Mouse (Mus musculus): ENCODE data around the gene Slc24a1.

Gene Slc24a1

DNA sequence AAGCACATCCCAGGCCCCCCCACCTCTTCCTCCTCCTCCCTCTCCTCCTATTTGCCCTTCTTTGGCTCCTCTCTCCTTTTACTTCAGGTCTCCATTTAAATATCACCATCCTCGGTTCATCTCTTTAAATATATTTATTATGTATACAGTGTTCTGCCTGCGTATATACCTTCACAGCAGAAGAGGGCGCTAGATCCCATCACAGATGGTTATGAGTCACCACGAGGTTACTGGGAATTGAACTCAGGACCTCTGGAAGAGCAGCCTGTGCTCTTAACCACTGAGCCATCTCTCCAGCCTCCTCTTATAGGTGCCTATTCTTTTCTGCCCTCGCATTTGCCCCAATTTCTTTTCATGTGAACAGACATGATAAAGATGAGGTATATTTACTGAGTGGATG, 13.9 kb downstream of the Slc24a1 start:
- DNase-seq (ENCODE audit: low spot score), result no peak

DNA sequence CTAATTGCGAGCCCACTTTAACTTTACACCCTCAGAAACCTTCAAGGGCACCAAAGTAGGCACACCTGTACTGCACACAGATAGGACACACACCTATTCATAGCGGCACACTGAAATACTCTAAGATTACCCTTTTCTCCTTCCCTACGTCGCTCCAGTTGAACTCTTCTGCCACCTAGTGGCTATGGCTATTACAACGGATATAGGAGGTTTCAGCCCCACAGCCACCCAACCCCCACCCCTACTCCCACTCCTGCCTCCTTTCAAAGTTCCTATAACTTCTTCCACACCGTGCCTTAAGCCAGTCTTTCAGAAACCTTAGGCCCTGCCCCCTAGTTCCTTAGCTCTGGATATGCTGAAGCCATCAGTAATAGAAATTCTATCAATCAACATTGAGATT, 14.9 kb downstream of the Slc24a1 start:
- peak; percentile 67 for DNase-seq (ENCODE audit: low spot score)

DNA sequence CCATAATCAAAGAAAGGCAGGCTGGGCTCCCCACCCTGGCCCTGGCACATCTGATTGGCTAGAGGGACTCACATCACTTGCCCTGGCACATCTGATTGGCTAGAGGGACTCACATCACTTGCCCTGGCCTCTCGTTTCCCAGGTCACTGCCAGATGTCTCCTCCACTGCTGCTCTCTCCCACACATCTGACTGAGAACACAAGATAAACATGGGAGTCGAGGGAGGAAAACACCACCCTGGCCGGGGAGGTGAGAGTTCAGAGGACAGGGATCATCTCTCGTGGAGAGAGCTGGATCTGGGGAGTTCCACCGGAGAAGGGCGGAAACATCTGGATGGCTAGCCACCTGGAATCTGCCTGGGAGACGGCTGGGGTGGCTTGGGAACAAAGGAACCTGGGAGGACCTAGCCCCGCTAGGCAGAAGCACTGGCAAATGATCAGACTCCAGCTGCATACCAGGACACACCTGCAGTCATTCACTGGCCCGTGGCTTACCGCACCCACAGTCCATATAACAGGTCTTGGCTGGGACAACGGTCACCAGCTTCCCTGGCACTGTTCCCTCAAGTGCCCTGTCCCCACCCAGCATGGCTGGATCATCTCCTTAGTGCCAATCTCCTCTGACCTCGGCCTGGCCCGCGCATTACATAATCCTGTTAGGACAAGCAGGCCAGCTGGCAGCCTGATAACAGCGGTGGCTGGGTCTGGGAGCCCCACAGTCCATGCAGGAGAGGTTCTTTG, 17.2 kb downstream of the Slc24a1 start:
- DNase-seq (ENCODE audit: low spot score), result no peak

DNA sequence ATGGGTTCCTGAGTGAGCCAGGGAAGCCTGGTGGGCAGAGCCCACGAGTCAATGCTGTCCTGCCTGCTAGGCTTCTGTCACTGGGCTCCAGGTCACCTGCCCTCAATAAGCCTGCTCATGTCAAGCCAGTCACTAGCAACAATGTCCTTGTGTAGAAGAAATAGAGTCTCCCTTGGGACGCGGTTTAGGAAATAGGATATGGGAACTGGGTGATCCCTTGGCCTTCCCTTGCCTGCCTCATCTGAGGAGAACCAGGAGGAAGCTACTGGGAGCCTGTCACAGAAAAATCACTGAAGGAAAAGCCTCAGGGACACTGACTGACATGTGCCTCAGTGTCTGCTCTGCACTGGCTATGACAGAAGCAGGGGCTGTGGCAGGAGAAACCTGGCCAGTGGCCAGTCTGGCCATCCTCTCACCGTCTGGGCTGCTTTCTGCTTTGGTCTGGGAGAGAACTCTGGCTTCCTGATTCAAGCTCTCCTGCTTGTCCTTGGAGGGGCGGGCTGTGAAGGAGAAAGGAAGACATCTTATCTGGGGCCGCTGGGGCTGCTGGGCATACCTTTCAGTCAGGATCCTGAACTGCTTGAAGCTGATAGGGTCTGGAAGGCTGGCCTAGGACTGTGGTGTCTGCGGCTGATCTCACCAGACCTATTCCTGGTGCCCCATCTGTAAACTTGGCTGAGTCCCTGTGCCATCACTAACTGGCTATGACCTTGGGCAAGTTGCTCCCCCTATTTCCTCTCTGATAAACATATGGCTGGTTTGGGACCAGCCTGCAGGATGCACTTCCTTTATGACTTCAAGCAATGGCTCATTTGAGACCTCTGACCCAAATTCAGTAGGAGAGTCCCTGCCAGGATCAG, 19.4 kb downstream of the Slc24a1 start:
- no peak for DNase-seq (ENCODE audit: low spot score)

DNA sequence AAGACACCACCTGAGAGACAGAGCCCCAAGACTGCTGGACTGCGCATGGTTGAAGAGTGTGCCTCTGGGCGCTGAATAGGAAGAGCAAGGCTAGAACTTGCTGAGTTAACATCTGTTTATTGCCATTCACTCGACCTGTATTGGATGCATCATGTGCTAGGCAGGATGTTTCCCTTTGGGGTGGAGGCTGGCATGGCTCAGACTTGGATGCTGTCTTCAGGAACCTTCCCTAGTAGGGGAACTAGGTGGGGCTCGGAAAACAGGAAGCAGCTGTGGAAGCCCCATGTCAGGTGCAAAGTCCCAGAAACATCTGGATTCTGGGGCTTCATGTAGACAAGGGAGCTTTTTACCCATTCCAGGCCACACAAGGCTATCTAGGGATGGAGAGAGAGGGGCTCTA, 21.2 kb downstream of the Slc24a1 start:
- no peak for DNase-seq (ENCODE audit: low spot score)

DNA sequence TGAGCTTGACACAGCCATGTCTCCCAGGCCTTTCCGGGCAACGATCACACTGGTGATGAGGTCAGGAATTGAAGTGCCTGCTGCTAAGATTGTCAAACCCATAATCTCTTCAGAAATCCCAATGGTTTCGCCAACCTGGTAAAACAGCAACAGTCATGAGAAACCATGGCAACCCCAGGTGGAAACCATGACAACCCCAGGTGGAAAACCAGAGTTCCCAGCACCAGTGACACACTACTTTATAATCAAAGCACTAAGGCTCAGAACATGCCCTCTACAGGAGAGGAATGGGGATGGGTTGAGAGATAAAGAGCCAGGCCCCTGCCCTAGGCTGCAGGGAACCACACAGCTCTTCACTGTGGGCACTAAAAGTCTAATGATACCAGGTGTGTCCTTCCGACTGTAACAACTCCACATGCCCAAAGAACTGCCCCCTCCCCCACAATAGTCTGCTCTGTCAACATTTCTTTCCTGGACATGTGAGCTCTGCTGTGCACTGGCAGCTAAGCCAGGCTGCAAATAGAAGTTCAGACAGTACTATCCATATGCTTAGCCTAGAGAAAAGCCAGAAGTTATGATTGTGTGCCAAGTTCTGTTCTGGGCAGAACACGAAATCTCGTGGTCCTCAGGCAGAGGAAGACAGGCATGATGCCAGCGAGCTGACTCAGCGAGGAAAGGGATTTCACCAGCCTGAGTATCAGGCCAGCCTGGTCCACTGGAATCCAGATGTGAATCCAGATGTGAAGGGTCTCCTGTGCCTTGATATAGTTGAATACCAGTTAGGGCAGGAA, 25.0 kb downstream of the Slc24a1 start:
- no peak for DNase-seq (ENCODE audit: low spot score)

DNA sequence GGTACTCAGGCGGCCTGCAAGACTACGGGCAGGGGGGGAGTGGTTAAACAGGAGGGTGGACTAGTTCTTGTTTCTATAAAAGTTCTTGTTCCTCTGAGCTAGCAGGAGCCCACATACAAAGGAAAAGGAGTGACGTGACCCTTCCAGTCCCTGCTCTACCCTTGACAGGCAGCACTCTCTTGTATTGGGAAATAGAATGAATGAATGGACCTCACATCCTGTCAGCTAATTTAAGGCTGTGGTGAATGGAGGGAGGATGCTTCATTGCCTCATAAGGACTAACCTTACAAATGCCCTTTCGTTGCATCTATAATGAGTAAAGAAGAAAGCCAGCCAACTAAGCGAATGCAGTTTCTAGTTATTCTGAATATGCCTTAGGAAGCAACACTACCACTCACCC, 25.6 kb downstream of the Slc24a1 start:
- no peak for DNase-seq (ENCODE audit: low spot score)

DNA sequence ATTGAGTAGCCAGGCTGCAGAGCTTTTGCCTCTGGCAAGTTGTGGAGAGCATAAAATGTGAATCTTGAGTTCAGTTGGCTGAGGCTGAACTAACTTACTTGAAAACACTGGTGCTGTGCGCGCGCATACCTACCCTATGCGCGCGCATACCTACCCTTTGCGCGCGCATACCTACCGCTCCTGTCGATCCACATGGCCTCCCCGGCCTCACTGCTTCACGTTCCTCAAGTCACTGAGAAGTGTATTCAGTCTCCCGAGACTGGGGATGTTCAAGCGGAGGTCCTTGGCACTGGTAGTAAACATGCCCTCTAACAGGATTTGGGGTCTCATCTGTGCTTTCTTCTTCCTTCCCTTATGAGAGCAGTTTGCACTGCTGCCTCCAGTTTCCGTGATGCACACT, 32.8 kb downstream of the Slc24a1 start:
- peak; percentile 62 for DNase-seq (ENCODE audit: low spot score)

DNA sequence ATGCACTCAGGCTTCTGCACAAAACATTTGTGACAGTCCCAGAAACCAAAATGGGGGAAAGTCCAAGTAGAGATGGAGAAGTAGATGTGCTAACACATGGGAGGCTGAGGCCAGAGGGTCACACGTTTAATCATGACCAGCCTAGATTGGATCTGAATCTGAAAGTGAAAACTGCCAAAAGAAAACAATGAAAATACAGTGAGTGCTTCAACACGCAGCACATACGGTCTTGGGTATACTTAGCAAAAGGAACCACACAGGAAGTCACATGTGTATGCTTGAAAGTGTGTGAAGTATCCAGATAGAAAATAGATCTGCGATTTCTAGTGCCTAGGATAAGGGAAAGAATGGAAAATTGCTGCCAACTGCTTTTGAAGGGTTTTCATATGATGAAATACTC, 36.8 kb downstream of the Slc24a1 start:
- peak; percentile 22 for DNase-seq (ENCODE audit: low spot score)

DNA sequence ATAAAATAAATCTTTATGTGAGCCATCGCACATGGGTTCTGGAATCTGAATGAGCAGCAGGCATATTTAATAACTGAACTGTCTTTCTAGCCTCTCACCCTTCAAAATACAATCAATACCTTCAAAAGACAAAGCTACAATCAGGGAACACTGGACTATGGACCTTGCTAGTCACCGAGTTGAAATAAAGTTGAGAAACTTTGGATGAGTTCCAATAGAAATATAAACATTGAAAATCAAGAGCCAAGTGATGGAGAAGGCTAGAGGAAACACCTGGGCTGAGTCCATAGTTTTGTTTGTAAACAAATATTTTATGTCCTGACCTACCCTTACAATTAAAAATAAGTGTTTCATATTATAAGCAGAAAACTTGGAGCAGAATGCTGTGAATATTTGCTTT, 37.4 kb downstream of the Slc24a1 start:
- no peak for DNase-seq (ENCODE audit: low spot score)

DNA sequence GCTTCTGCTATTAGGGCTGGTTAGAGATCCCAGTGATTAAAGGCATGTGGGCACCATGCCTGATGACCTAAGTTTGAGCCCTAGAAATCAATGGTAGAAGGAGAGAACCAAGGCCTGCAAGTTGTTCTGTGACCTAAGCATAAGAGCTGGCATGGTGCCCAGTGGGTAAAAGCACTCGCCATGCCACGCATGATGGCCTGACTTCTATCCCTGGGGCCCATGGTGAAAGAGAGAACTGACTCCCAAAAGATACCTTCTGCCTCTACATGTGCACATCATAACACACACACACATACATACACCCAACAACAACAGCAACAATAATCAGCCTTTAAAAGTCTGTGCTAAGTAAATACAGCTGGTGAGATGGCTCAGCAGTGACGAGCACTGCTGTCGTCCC, 38.0 kb downstream of the Slc24a1 start:
- no peak for DNase-seq (ENCODE audit: low spot score)

DNA sequence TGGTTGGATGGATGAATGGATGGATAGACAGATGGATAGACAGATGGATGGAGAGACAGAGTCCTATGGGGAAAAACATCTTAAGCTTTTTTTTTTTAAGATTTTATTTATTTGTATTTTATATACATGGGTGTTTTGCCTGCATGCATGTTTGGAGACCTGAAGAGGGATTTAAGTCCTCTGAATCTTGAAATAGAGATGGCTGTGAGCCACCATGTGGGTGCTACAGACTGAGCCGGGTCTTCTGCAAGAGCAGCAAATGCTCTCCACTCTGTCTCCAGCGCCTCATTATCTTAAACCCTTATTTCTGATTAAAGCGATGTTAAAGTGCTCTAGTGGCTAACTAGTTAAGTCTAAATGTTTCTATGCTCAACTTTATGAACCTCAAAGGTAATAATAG, 44.0 kb downstream of the Slc24a1 start:
- no peak for DNase-seq (ENCODE audit: low spot score)

DNA sequence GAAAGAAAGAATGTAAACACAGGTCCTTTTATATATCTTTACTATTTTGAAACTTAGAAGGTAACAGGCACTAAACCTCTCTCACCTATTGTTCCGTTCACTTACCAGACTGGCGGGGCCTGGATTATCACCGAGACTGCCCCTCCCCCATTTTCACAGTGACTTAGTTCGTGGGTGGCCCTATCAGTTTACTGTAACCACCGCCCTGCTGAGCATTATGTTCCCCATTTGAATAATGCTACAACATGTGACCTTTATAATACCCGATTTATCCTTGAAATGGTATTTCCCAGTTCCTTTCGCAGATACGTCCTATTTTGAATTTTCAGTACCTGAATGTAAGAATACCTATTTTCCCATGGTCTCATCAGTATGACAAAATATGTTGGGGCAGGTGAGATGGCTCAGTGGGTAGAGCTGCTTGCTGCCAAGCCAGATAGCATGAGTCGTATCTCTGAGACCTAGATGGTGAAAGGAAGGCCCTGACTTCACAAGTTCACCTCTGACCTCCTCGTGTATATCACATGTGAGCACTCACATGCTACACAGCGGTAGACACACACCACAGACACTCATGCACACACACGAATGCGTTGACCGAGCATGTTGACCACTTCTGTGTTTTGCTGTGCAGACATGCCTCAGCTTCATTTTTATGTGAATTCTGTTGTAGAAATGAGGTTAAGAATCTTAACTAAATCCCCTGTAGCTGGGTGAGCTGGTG, 46.3 kb downstream of the Slc24a1 start:
- no peak for DNase-seq (ENCODE audit: low spot score)

DNA sequence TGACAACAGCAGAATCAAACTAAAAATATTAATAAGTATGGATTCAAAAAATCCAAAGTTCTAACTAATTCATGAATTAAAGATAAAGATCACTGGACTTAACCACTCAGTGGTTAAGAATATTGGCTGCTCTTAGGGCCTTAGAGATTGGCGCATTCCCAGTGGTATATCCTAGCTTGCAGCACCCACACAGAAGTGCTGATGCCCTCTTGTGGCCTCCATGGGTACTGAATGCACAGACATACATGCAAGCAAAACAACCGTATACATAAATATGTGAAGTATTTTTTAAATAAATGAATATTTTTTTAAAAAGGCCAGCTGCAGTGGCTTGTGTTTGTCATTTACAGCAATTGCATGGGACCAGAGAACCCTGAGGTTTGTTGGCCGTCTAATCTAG, 48.0 kb downstream of the Slc24a1 start:
- peak; percentile 74 for DNase-seq (ENCODE audit: low spot score)

DNA sequence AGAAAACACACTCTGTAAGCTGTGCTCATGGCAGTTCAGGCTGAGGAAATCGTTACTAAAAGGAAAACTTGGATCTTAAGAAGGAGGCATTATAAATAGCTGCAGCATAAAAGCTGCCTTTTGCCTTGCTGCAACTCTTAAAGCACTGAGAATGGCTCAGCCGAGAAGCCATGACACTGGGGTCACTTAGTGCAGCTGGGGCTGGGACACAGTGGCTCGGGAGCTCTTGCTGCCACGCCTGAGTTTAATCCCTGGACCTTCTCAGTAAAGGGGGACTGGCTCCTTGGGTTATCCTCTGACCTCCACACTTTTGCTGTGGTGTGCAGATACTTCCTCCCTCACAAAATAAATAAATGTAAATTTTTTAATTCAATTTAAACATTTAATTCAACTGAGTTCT, 48.5 kb downstream of the Slc24a1 start:
- no peak for DNase-seq (ENCODE audit: low spot score)

DNA sequence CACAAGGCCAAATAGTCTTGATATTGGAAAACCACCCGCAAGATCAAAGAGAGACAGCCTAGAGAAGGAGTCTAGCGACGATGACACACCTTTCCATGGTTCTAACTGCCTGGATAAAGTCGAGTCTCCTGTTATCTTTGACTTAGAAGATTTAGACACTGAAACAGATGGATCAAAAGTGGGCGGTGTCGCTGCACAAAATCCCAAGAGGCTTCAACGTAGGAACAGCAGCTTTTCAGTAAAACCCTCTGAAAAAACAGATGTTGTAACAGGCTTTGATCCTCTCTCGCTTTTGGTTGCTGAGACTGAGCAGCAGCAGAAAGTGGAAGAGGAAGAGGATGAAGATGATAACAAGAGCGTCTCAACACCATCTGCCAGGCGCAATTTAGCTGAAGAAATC, 54.8 kb downstream of the Slc24a1 start:
- DNase-seq (ENCODE audit: low spot score), result no peak

DNA sequence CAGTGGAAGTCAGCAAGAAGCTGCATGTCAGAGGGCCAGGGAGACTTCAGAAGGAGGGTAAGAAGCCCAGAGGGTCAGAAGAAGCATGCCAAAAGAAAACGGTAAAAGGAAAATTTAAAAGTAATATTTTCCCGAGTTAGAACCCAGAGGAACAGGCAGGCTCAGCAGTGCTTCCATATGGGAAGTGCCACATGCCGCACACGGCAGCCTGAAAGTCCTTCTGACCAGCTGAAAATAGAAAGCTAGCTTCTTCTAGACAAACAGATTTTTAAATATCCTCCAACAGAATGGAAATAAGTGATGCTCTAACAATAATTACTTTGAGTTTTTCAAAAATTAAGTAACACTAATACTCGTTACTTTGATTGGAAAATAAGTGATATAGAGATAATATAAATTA, 65.4 kb downstream of the Slc24a1 start:
- no peak for DNase-seq (ENCODE audit: low spot score)

All from T-cell, adult 2 months (primary cell).